Mouse (Mus musculus): Measurements from ENCODE around the gene Rassf5. TPM values are rescaled to one million over a fixed set of nuclear protein-coding genes. Genes with fewer than 3 reads are reported as not detected.

Rassf5 gene
- total RNA-seq, 2 experiments from 2014 or later: 45.1 to 46.0 TPM

DNA sequence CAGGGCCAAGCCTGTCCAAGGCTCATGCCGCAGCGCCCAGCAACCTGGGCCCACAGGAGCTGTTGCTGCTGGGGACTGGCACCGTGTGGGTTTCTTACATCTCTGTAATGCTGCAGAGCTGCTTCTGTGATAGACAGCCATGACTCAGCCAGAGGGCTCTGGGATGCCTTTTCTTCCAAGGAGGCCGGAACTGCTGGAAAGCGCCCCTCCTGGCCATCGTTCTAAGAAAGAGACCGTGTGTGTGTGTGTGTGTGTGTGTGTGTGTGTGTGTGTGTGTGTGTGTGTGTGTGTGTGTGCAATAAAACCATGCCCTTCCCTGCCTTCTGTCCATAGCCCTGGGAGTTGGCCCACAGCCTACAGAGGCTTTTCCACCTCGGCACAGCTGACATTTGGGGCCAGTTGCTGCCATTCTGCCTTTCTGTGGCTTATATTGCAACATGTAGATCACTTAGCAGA is 35.1 kb downstream of the Rassf5 start:
- ATAC-seq (replicated peaks; ENCODE audit: poor library complexity): peak; percentile 47

DNA sequence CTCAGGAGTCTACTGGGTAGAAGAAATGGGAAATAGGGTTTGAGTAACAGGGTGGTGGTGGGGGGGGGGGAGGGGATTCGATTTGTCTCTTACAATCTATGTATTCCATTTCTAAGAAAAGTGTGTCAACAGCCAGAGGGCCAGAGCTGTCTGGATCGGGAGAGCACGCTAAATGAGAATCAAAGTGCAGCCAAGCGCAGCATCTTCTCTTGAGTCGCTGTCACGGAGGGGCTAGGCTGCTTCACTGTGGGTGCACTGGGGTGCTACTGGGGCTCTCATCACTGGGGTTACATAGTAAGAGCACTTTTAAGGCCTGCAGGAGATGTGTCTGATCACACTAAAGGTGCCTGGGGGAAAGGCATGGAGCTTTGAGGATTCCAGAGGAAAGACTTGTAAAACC is 36.3 kb downstream of the Rassf5 start:
- ATAC-seq (replicated peaks; ENCODE audit: poor library complexity): no peak

DNA sequence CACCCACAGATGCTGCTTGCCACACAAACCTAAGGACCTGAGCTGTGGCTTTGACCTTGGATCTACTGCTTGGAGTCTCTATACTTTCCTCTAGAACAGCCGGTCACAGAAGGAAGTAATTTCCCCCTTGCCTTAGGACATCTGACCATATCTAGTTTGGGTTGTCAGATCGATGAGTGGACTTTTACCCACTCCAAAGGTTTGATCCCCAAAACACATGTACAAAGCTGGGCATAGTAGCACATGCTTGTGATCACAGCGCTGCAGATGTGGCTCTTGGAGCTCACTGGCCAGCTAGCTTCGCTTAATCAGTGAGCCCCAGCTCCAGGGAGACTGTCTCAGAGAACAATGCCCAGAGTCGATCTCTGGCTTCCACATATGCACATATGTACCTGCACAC is 37.0 kb downstream of the Rassf5 start:
- no peak for ATAC-seq (replicated peaks; ENCODE audit: poor library complexity)

DNA sequence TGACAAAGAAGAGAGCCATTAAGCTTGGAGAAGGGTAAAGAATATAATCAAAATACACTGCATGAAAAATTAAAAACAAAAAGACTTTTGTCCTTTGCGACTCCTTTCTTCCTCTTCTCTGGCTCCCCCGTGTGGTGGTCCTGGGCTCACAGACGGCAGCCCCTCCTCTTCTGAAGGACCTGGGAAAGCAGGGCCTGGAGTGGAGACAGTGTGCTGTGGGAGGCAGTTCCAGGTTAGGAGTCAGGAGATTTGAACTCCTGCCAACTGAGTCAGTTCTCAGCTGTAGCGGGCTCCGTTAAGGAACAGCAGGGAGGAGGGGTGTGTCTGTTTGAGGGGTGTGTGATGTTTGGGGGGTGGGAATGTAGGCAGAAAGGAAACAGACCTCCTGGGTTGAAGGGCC is 37.5 kb downstream of the Rassf5 start:
- peak; percentile 87 for ATAC-seq (replicated peaks; ENCODE audit: poor library complexity)

DNA sequence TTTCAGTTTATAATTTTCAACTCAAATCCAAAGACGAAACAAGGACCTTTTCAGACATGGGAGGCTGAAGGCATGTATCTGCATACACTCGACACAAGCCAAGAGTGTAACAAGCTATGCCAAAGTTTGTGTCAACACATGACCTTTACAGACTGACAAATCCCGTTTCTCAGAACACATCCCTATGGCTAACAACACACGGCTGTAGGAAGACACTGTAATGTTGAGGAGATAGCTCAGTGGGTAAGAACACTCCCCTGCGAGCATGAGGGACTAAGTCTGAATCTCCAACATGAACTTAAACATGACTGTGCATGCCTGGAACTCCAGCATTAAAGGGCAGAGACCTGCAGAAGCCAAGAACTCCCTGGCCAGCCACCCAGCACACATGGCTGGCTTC is 38.7 kb downstream of the Rassf5 start:
- ATAC-seq (replicated peaks; ENCODE audit: poor library complexity): no peak

DNA sequence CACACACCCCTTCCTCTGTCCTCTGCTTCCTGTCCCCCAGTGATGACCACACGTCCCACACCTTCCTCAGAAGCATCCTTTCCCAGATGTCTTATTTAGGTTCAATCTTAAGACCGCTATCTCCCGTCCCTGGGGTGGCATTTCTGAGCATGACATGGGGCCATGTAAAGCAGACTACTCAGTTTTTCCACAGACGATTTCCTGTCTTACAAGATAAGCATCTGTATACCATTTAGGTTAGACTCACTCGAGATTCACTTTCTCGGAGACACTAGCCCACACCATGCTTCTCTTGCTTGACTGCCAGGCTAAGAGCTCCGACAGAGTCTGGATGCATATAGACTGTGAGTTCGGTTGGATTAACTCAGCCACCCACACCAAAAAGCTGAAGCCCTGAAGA is 40.6 kb downstream of the Rassf5 start:
- ATAC-seq (replicated peaks; ENCODE audit: poor library complexity): no peak

DNA sequence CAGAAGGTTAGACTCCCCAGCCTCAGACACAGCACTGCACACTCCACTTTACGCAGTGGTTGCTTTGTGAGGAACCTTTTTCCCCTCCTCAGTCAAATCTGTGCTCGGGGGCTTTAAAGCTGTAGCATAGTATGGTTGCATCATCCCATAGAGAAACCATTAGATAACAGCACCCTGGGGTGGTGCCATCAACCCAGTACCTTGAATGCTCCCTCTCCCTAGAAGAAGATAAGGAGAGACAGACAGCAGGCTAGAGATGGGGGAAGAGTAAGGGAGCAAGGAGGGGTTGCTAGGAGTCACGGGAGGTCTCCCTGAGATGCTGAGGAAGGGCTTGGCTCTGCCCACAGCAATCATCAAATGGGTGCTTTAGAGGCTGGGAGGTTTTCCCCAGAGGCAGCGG is 43.7 kb downstream of the Rassf5 start:
- no peak for ATAC-seq (replicated peaks; ENCODE audit: poor library complexity)

DNA sequence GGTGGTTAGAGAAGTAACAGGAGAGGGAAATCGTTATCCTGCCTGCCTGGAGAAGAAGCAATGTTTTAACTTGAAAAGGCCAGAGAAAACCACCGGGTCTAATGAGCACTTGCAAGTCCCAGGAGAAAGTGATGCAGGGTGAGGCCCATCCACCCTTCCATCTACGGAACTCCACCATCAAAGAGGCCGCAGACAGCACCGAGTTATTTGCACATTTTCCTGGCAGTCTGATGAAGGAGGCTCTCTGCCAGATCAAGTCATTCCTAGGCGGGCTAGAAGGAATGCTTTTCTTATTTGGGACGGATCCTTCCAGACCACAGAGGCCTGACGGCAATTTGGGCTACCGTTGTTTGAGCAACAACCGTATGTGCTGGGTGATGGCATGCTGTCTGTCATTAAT is 44.5 kb downstream of the Rassf5 start:
- no peak for ATAC-seq (replicated peaks; ENCODE audit: poor library complexity)

DNA sequence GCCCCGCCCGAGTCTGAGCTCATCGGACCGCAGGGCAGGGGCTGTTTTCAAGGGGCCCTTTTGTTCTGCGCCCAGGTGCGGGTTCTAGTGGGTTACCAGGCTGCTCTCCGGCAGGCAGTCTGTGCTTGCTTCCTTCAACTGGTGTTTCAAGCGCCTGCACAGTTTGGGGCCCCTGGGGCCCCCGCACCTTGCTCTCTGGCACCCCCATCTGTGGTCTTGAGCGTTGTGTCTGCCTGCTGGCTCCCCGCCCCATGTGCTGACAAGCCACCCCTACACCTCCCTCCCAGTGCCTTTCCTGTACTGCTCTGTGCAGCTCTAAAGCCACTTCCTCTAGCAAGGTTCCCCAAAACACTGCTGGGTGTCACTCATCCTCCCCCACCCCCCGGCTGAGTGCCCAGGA is 45.1 kb downstream of the Rassf5 start:
- peak; percentile 87 for ATAC-seq (replicated peaks; ENCODE audit: poor library complexity)

DNA sequence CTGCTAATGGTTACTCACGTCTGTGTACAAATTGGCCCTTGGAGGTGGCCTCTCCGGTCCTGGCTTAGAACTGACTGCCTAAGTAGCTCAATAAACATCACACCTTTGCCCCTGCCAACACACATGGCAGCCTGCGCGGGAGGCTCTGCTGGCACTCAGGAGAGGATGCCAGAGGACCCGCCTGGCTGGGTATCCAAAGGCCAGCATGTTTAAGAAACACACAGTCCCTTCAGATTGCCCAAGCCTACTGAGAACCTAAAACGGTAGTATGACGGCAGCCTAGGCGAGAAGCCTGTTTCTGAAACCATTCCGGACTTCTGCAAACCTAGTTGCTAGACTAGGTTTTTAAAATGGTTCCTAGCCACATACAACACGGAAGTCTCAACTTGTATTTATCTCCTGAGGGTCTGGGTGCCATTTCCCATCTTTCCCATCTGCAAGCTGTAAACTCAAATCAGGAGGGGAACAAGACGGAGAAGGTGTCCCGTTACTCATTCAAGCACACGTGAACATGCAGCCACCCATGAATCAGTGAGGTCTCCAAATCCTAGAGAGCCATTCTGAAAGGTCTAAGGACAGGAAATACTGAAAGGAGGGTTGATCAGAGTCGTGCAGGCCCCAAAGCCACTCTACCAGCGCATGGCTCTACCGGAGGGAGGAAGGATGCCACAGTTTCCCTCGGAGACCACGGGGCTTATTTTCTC is 45.8 kb downstream of the Rassf5 start:
- ATAC-seq (replicated peaks; ENCODE audit: poor library complexity): peak; percentile 46

DNA sequence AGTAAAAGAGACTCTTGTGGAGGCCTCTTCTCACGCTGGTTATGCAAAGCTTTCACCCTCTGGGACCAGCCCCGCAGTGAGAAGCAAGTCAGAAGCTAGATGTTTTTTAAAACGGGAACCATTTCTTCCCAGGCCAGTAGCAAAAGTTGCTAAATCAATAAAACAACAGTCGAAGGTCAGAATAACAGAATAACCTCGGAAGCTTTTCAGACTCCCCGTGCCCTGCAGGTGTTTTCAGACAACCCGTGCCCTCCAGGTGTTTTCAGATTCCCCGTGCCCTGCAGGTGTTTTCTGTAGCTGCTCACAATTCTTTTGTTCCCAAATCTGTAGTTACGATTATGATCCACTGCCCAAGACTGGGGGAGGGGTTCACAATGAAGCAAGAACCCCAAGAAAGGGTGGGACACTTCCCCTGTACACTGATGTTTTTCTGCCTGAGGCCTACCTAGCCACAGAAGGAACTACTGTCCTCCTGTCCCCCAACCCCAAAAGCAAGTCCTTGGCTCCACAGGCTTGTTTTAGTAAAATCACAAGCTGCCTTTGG is 46.6 kb downstream of the Rassf5 start:
- no peak for ATAC-seq (replicated peaks; ENCODE audit: poor library complexity)

DNA sequence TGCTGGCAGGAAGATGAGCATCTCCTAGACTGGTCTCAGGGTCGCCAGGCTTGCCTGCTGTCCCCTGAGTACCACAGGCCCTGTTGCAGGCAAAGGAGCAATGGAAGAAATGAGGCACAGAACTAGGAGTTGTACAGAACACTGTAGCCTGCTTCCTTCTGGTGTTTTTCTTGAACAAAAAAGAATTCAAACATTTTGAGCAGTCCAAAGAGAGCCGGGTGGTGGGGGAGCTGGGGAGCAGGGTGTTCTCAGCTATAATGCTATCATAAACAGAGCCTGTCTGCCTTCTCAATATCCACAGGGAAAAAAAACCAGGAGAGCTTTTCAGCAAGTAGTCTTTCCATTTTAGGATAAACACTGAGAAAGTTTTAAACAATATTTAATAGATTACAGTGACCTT is 49.0 kb downstream of the Rassf5 start:
- no peak for ATAC-seq (replicated peaks; ENCODE audit: poor library complexity)

DNA sequence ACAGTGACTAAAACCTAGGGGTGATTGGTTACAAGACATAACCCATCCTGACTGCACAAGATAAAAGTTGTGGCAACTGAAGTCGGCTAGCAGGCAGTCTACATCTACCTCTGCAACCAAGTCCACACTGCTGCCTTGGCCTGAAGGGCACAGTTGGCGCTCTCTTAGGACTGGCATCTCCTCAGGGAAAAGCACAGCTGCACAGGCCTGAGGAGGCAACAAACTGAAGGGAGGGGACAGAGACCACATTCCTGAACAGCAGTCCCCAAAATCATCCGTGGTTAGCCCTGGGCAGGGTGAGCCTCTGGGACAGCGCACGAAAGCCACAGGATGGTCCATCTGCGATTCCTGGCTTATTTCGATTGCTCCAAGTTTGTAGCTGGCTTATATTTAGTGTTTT is 49.4 kb downstream of the Rassf5 start:
- ATAC-seq (replicated peaks; ENCODE audit: poor library complexity): no peak

DNA sequence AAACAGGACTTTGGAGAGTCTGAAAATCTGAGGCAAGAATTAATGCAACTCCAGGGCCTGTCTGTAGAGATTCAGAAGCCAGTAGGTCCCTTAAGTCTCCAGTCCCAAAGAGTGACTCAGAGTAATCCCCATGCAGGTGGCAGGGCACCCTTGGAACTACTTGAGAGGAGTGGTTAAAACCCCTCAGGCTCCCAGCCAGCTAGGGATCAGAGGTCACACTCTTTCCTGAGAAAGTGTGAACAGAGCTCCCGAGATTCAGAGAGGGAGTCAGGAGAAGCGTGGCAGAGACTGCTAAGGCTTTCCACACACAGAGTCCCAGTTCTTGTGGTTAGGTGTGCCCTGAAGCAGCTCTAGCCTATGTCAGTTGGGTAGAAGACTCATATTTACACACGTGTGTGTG is 51.3 kb downstream of the Rassf5 start:
- no peak for ATAC-seq (replicated peaks; ENCODE audit: poor library complexity)

DNA sequence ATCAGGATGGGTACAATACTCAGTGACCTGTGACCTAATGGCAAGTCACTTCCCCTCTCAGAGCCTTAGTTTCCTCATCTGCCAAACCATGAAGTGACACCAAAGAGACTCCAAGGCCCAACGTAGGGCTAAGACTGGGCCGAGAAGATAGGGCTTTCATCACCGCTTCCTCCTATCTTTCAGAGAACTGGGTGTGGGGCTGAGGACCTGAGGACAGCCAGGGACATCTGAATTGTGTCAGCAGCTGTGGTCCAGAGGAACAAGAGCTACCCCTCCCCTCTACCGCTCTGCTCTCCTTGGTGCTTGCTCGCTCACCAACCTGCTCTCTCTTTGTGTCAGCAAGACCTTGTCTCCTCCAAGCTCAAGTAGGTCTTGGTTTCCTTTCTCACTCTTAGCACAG is 56.4 kb downstream of the Rassf5 start:
- peak; percentile 58 for ATAC-seq (replicated peaks; ENCODE audit: poor library complexity)

DNA sequence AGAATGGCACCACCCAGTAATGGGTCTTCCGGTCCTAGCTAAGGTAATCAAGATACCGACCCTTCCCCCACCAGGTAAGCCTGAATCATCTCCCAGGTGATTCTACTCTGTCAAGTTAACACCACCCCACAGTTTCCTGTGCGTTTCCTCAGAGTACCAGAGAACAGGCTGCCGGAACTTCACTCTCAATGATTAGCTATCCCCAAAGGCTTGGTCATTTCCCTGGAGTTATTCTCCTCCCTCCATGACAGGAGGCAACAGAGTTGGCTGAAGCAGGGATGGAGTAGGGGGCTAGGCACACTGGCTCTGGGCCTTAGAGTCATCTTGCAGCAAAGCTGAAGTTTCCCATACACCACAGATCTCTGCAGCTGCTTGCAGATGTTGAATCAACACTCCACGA is 57.2 kb downstream of the Rassf5 start:
- ATAC-seq (replicated peaks; ENCODE audit: poor library complexity): no peak

DNA sequence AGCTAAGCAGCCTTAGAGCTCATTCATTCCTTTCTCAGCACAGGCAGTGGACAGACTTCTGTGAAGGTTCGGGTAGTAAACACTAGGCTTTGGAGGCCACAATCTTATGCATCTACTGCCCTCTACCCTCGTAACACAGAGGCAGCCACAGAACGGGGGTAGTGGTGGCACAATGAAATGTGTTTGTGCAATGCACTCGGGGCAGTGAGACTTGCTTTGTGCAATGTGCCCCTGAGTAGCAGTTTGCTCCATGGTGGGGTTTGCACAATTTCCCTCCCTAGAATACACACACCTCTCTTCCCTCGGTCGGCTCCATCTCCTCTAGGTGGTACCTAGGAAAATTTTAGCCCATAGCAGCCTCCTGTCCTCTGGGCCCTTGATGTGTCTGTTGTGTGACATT is 58.1 kb downstream of the Rassf5 start:
- ATAC-seq (replicated peaks; ENCODE audit: poor library complexity): peak; percentile 59

DNA sequence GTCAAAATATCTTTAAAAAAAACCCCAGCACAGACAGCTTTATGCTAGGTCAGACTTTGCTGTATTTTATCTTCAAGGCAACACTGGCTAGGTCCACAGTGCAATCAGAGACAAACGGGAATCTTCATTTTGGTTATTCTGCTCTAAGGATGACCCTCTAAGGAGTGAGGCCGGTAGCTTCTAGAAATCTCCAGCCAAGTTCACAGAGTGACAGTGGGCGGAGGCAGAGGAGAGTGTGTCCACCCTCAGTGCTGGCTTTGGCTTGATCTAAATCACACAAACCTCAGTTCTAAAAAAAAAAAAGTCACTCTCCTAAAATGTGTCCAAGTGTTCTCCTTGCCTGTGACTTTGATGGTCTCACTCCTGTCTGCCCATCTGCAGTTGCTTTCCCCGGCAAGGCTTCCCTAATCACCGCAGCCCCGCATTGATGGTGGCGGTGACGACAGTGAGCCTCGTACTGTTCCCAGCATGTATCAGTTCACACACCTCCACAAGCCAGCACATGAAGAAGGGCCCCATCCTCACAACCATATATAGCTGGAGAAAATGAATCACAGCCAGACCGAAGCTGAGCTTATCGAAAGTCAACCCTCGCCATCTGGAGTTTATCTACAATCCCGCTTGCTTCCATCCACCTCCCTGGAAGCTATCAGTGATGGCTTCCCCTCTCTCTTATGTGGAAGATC is 59.1 kb downstream of the Rassf5 start:
- ATAC-seq (replicated peaks; ENCODE audit: poor library complexity): no peak

DNA sequence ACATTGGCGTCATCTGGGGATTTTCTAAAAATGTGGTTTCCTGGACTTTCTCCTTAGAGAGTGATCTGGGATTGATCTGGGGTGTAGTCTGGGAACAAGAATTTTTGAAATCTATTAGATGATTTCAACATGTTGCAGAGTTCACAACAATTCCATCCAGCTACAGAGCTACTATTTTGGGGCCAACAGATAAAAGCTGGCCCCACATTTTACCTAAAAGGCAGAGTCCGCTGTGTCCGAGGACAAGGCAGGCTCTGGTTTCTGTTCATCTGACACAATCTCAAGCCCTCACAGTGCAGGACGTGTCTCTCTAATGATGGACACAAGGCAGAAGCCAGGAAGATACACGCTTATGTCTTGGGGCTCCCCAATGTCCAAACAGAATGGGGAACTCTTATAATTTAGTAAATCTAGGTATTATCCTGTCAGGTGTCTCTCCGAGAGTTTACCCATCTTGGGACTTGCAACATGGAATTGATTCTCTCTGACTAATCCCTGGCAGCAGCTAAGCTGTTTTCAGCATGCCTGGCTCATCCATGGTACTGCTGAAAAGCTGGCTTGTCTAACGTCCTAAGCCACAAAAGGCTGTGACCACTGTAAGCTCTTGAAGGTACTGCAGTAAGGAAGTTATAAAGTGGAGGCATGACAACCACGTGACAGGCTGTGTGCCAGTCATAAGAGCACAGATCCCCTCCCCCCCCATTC is 60.0 kb downstream of the Rassf5 start:
- no peak for ATAC-seq (replicated peaks; ENCODE audit: poor library complexity)

DNA sequence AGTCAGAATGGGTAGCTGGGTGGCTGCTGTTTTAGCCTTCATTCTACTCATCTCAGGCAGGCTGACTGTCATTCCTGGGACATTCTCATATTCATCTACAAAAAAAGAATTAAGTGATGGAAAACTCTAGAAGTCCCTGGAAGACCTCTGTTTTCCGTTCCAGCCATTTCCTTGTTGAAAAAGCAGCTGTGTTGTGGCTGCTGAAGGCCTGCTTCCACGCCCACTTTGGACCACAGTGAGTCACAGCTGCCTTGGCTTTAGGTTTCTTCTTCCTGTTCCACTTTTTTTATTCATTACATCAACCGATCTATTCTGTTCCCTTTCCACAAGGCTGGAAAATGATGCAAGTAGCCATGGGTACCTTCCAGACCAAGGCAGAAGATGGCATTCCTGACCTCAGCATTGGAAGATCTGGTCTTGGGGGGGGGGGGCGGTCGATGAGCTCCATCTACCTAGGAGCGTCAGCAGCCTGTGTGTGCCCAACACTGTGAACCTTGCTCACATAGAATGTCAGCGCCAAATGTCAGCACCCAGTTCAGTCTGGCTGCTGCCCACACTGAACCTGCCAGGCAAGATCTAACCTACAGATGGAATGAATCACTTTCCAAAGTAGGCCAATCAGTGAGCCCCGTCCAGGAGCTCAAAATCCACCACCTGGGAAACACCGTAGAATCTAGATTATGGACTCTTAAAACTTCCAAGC is 60.7 kb downstream of the Rassf5 start:
- ATAC-seq (replicated peaks; ENCODE audit: poor library complexity): peak; percentile 46

DNA sequence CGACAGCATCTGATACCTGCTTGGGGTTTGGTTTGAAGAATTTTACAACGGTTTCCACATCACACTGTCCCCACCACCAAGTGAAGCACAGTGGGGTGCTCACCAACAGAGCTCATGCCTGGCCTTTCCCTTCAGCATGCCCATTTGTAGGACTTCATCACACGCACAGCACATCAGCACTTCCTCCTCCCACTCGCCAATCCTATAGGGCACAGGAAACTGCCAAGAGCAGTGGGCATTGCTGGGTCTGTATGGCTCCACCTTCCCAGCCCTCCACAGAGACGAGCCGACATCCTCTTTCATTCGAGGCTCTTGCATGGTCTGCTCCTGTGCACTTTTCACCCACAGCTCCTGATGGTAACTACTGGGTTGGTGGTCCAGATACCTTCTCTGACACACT is 61.9 kb downstream of the Rassf5 start:
- peak; percentile 7; the same call in 1 of the 2 replicates for ATAC-seq (replicated peaks; ENCODE audit: poor library complexity)

All from megakaryocyte progenitor cell, adult 5-6 weeks (primary cell).